Mouse (Mus musculus) spleen, adult 12 weeks (tissue): Measurements from ENCODE around the gene Rph3al.

Experiments used
- DNase-seq: peaks from one replicate; pipeline ENCODE4 v3.0.0; 2022; ENCODE audit warnings: low spot score

Rph3al gene

GRCm38 (mm10) chr11:75861213-75861612 lies 77.0 kb downstream of the Rph3al start:
- no peak for DNase-seq

- DNase-seq: no peak
These were observed 78.8 kb downstream of the Rph3al start for GRCm38 (mm10) chr11:75859460-75859859.

- no peak for DNase-seq
These were observed 79.3 kb downstream of the Rph3al start for GRCm38 (mm10) chr11:75858975-75859374.

GRCm38 (mm10) chr11:75857781-75858180 lies 80.4 kb downstream of the Rph3al start:
- no peak for DNase-seq

GRCm38 (mm10) chr11:75854327-75854726 lies 83.9 kb downstream of the Rph3al start:
- no peak for DNase-seq

GRCm38 (mm10) chr11:75853067-75853636 lies 85.1 kb downstream of the Rph3al start:
- no peak for DNase-seq

GRCm38 (mm10) chr11:75852485-75852884 lies 85.7 kb downstream of the Rph3al start:
- DNase-seq: no peak

GRCm38 (mm10) chr11:75849552-75849951 lies 88.7 kb downstream of the Rph3al start:
- DNase-seq: no peak

GRCm38 (mm10) chr11:75846589-75846988 lies 91.6 kb downstream of the Rph3al start:
- no peak for DNase-seq

GRCm38 (mm10) chr11:75845675-75846074 lies 92.6 kb downstream of the Rph3al start:
- no peak for DNase-seq

GRCm38 (mm10) chr11:75842904-75843619 lies 95.2 kb downstream of the Rph3al start:
- no peak for DNase-seq

GRCm38 (mm10) chr11:75841503-75841902 lies 96.7 kb downstream of the Rph3al start:
- DNase-seq: no peak

- no peak for DNase-seq
These were observed 98.4 kb downstream of the Rph3al start for GRCm38 (mm10) chr11:75839536-75840430.

- no peak for DNase-seq
These were observed 99.3 kb downstream of the Rph3al start for GRCm38 (mm10) chr11:75838861-75839426.

GRCm38 (mm10) chr11:75836240-75836610 lies 102.0 kb downstream of the Rph3al start:
- DNase-seq: no peak

GRCm38 (mm10) chr11:75835587-75836239 lies 102.5 kb downstream of the Rph3al start:
- no peak for DNase-seq

- no peak for DNase-seq
These were observed 105.1 kb downstream of the Rph3al start for GRCm38 (mm10) chr11:75833081-75833480.

- DNase-seq: no peak
These were observed 107.8 kb downstream of the Rph3al start for GRCm38 (mm10) chr11:75830386-75830785.

GRCm38 (mm10) chr11:75827414-75827813 lies 110.8 kb downstream of the Rph3al start:
- no peak for DNase-seq

- DNase-seq: no peak
These were observed 114.7 kb downstream of the Rph3al start for GRCm38 (mm10) chr11:75823506-75823905.

GRCm38 (mm10) chr11:75813085-75813484 lies 125.1 kb downstream of the Rph3al start:
- no peak for DNase-seq

GRCm38 (mm10) chr11:75811900-75812299 lies 126.3 kb downstream of the Rph3al start:
- DNase-seq: no peak
